Mouse (Mus musculus) spleen, postnatal 10 days (tissue): ENCODE measurements around the gene Pakap.

ENCODE experiments used
- DNase-seq, 2 experiments: peaks; one replicate each; pipeline ENCODE4 v3.0.0; 2021 to 2022; ENCODE audit warnings: low spot score in 2 of 2

The Pakap gene

GRCm38 (mm10) chr4:57567666-57568206 lies at the start of gene Pakap:
Gene Pakap (plus strand): TSS chr4:57568179.
- no peak for DNase-seq

GRCm38 (mm10) chr4:57523456-57523855 lies 44.5 kb upstream of the Pakap start:
- no peak for DNase-seq

DNA sequence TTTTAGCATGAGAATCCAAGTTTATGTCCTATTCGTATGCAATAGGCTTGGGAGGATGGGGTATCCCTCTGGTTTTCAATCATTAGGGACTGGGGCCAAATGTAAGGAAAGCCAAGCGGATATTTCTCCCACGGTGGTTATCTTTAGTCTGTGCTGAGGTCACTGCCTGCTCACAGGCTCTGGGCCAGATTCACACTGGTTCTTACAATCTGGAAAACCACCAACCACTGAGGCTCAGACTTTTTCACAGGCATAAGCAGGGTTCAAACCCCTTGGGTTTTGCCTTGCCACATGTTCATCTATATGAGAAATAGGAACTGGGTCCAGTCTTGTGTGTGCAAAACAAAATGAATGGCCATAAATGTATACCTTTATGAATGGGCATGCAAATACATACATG lies 43.5 kb upstream of the Pakap start:
- DNase-seq = no peak

GRCm38 (mm10) chr4:57525221-57526011 lies 42.6 kb upstream of the Pakap start:
- no peak for DNase-seq

DNA sequence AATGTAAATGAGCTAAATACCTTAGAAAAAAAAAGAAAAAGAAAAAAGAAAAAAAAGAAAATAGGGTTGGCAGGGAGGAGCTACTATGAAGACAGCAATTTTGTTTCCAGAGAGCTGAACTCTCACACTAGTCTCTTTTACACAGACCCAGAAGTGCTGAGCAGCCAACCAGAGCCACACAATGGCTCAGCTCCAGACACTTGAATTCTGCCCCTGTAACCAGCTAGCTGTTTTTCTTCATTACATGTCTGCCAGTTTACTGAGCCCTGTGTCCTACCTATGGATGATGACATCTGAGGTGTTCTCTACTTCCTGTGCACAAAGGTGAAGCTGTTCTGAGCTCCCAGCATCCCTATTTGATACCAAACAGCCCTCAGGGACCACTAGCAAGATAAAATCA lies 39.7 kb upstream of the Pakap start:
- no peak for DNase-seq

DNA sequence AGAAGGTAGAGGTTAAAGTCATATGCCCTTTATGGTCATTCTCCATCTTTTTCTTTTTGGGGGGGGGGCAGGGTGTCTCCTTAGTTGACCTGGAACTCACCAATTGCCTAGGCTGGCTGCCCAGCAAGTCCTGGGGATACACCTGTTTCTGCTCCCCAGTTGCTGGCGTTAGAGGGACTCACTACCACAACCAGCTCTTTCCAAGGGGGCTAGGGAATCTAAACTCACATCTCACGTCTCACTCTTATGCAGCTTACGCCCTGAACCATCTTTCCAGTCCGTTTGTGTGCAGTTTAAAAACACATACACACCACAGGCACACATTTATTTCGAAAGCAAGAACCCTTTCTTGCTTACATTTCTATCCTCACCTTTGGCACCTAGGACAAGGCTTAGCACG lies 34.3 kb upstream of the Pakap start:
- DNase-seq = no peak

DNA sequence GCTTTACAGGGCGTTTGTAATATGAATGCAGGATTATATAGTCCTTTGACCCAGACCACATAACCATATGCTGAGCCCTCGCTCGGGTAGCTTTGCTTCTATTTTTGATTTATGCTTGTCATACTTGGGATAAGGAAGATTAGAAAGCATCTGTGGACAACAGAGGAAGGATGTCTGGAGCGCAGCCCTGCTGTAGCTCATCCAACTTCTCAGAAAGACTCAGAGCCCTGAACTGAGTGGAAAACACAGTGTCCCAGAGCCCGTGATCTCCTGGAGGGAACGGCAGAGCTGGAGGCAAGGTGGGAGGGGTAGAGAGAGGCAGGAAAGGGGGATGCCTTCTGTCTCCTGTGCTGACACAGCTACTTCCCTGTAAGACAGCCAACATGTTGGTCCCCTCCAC lies 33.7 kb upstream of the Pakap start:
- DNase-seq = no peak

DNA sequence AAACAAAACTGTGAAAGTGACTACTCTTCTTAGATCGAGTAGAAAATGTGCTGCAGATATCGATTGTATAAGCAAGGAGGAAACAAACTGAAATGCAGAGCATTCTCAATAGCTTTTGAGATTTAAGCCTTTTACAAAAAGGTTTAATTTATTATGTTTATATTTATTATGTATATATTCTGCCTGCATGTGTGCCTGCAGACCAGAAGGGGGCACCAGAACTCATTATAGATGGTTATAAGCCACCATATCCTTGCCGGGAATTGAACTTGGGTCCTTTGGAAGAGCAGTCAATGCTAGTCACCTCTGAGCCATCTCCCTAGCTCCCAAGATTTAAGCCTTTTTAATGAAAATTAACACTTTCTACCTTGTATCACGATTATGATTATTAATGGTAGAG lies 32.9 kb upstream of the Pakap start:
- DNase-seq = no peak

DNA sequence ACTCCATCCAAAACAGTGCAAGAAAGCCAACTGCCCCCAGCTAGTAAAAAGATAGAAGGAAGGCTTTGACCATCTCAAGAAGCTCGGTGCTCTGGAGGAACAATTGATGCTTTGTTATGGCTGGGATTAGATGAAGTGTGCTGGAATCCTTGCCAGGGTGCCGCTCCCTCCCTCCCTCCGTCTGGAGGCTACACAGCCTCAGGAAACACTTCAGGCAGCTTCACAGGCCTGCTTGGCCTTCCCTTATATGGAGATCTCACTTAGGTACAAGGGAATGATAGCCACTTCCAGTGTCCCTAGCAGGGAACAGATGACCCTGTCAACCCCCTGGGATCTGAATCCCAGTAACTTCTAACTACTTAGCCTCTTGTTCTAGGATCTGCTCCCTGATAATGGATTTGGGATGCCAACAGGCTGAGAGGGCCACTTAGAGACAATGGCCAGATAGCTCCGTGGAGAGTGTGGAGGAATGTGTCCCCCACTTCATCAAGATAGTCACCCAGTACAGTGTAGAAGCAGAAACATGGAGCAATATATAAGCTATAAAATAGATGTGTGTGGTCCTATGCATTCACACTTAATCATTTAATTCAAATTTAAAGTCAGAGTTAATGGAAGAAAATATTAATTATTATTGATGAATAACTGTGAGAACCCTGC lies 29.8 kb upstream of the Pakap start:
- DNase-seq = no peak

GRCm38 (mm10) chr4:57543692-57544256 lies 24.2 kb upstream of the Pakap start:
- DNase-seq = no peak

GRCm38 (mm10) chr4:57547785-57548184 lies 20.2 kb upstream of the Pakap start:
- no peak for DNase-seq

- DNase-seq = no peak
Measured at GRCm38 (mm10) chr4:57550216-57550615, 17.8 kb upstream of the Pakap start.

DNA sequence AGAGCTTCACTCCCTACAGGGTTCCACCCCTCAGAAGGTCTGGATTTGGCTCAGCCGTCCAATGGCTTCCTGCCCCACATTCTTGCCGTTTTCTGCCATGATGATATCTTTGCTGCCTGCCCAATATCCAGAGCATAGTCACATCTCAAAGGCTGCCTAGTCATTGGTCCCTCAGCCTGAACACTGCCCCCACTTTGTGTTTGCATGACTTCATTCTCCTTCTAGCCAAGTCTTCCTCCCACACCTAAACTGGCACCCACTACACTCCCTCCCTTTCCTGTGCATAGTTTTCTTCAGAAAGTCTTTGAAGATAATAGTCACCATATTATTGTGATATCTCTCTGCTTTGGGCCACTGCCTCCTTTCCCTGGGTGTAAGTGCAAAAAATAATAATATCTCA lies 10.9 kb upstream of the Pakap start:
- DNase-seq = no peak

DNA sequence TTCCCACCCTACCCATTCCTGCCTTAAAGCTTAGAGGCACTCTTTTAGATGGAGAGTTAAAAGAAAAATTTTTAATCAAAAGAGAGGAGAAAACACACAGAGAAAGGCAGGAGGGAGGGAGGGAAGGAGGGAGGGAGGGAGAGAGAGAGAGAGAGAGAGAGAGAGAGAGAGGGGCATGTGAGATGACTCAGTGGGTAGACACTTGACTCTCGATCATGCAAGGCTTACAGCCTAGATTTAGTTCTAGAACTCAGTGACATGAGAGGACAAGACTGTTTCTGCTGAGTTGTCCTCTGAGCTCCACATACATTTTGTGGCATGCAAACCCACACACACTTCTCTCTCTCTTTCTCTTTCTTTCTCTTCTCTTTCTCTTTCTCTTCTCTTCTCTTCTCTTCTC lies 8.5 kb upstream of the Pakap start:
- DNase-seq = no peak

- DNase-seq = no peak
Measured at GRCm38 (mm10) chr4:57560010-57560409, 8.0 kb upstream of the Pakap start.

- no peak for DNase-seq
Measured at GRCm38 (mm10) chr4:57561055-57561454, 6.9 kb upstream of the Pakap start.

DNA sequence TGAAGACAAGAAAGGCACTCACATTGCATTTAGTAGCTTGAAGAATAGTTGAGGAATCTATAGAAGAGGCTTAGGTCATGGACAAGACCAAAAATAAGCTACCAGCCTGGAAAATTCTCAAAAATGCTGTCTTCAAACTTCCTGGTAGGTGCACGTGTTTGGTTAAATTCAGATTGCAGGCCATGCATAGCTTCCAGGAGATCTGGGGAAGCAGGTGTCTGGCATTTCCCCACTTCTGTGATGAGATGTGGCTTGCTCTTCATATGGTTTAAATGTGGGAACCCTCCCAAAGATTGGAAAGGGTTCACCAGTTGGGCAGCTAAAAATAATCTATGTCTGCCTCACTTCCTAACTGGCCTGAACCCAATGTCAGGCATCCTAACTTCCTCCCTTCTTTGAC lies 2.7 kb upstream of the Pakap start:
- DNase-seq = no peak

GRCm38 (mm10) chr4:57565811-57566210 lies 2.2 kb upstream of the Pakap start:
- DNase-seq = peak in 1 of 2 experiments; percentile 16

DNA sequence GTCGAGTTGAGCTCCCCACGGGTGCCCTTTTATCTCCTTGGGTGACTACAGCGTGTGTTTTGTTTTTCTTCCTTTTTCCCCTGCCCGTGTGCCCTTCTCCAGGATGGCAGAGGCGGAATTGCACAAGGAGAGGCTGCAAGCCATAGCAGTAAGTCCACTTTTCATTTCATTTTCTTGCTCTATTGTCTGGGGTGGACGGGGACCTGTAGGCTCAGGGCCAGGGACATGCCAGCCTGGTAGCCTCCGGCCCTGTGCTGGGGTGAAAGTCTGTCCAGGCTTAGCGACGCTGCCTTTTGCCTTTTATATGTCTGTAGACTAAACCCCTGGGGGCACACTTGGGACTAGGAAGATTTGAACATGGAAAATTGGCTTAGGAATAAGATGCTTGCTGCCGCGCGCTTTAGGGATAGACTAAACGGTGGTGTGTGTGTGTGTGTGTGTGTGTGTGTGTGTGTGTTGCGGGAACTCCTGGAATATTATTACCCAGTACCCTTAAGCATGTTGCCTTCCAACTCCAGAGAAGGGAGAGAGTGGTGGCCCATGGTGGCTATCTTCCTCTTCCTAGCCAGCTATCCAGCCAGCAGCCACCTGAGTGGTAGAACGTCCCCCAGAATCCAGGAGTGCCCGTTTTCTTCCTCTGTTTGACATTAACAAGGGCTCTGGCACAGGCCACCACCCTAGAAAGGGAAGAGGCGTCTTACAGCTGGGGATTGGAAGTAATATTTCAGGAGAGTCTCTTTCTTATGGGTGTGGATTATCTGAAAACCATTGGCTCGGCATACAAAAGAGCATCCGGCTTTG lies 489 bp downstream of the Pakap start:
- no peak for DNase-seq

GRCm38 (mm10) chr4:57569069-57569355 lies 1.0 kb downstream of the Pakap start:
- DNase-seq = no peak

- DNase-seq = no peak
Measured at GRCm38 (mm10) chr4:57569711-57570110, 1.7 kb downstream of the Pakap start.

- DNase-seq = no peak
Measured at GRCm38 (mm10) chr4:57570229-57570628, 2.2 kb downstream of the Pakap start.
